Mouse (Mus musculus) CH12.LX (cell line): ENCODE results near the gene Schip1.

Source experiments
- CTCF ChIP-seq, 2 experiments: IDR thresholded peaks in 1 of 2; conservative IDR thresholded peaks in 1 of 2; 2 replicates each; pipeline ENCODE4 v1.5.1; 2011 to 2012; ENCODE audit warnings: low read depth in 2 of 2, low read length in 2 of 2, improper control_type of control experiment in 1 of 2, inconsistent platforms in 1 of 2, mild to moderate bottlenecking in 1 of 2, moderate library complexity in 1 of 2
- EP300 ChIP-seq: IDR thresholded peaks from 2 replicates; pipeline ENCODE4 v1.6.1; 2011; ENCODE audit warnings: low read length, improper control_type of control experiment
- HCFC1 ChIP-seq: IDR thresholded peaks from 2 replicates; pipeline ENCODE4 v1.6.1; 2012; ENCODE audit warnings: low read depth, mild to moderate bottlenecking, inconsistent platforms, low read length, improper control_type of control experiment
- JUND ChIP-seq: conservative IDR thresholded peaks from 2 replicates; pipeline ENCODE4 v1.6.1; 2011; ENCODE audit warnings: low read depth, low read length, improper control_type of control experiment
- KAT2A ChIP-seq: IDR thresholded peaks from 2 replicates; pipeline ENCODE4 v1.6.1; 2012; ENCODE audit warnings: low read length, improper control_type of control experiment, inconsistent platforms; ENCODE audit not compliant: insufficient replicate concordance
- POLR2A ChIP-seq: IDR thresholded peaks from 2 replicates; pipeline ENCODE4 v1.6.1; 2011; ENCODE audit warnings: low read depth, mild to moderate bottlenecking, improper control_type of control experiment, low read length
- TBP ChIP-seq: conservative IDR thresholded peaks from 2 replicates; pipeline ENCODE4 v1.6.1; 2011; ENCODE audit warnings: low read depth, low read length, improper control_type of control experiment
- USF1 ChIP-seq: IDR thresholded peaks from 2 replicates; pipeline ENCODE4 v1.6.1; 2014; ENCODE audit warnings: low read depth, mild to moderate bottlenecking, inconsistent platforms, low read length, improper control_type of control experiment
- ZKSCAN1 ChIP-seq: IDR thresholded peaks from 2 replicates; pipeline ENCODE4 v1.6.1; 2012; ENCODE audit warnings: low read depth, inconsistent platforms, low read length, improper control_type of control experiment, borderline replicate concordance

DNA sequence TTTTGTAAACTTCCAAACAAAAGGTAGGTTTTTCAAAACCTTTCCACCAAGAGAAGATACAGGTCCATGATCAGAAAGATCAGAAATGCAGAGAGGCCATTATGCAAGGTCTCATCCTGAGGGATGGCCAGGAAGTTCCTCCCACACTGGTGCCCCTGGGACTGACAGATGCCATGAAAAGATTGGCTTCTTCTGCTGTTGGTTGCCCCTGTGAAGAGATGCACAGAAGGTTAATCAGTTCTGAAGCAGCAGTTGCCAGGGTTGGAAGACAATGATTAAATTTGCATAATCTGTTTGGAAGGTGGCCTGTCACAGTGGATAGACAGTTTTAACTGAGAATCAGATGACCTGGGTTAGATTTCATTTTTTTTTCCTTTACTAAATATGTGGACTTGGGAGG lies 319.1 kb downstream of the Schip1 start:
- TF ChIP-seq KAT2A: no peak
- TF ChIP-seq CTCF (conservative IDR thresholded peaks at IDR 0.05 in 1 of 2, IDR thresholded peaks at IDR 0.05 in 1 of 2; ENCODE audit: low read depth in 2 of 2, low read length in 2 of 2): no peak
- no peak for TF ChIP-seq ZKSCAN1
- no peak for TF ChIP-seq HCFC1
- TF ChIP-seq EP300: no peak
- no peak for TF ChIP-seq JUND
- TF ChIP-seq USF1: no peak
- no peak for TF ChIP-seq POLR2A
- no peak for TF ChIP-seq TBP
